In the genomic region with DNA sequence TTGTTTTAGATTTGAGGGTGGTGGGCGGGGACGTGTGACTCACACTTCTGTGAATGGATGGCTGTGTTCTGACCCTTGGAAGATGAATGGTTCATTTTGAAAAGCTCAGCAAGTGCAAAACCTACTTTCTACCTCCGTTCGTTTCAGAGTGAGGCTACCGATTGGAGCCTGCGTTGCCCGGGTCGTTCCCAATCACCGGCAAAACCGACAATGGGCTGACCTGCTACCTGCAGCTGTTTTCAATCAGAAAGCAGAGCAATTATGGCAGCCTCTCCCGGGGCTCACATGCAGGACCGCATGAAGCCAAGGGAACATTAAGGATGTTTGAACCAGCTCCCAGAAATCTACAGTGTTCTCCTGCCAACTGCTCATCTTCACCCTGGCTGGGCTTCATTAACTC, we compare ENCODE assay signal across 10 mouse cellular contexts.
DNase-seq lines count a peak whose midpoint lies in the region; ATAC-seq lines count a peak whose summit lies in the region.
"Had no signal": no experiment of that assay in that cellular context is flagged by ENCODE, and none has a peak within 500 bp of the region (broad histone marks: within the 10 kb centered on the region; RNA-seq: fewer than 3 reads in every experiment).

No protein-coding gene starts in this region.

- no peaks in the 10 kb centered on the region for H3K36me3 ChIP-seq in midbrain, embryonic 14.5 days (ENCODE audit: control insufficient read depth, insufficient read depth, low read length)
- H3K36me3 ChIP-seq in midbrain, embryonic 10.5 days = no peaks in the 10 kb centered on the region
- H3K36me3 ChIP-seq in embryonic facial prominence, embryonic 11.5 days (replicated peaks; ENCODE audit: control insufficient read depth, insufficient read depth, low read depth, low read length) = no peaks in the 10 kb centered on the region
- no peaks in the 10 kb centered on the region for H3K36me3 ChIP-seq in limb, embryonic 13.5 days
- H3K36me3 ChIP-seq in heart, embryonic 11.5 days (ENCODE audit: control insufficient read depth, insufficient read depth, low read length) = no peaks in the 10 kb centered on the region

- H3K9ac ChIP-seq in midbrain, embryonic 14.5 days (replicated peaks; ENCODE audit: low read length) = no peak overlapping the region
- no peak overlapping the region for H3K9ac ChIP-seq in embryonic facial prominence, embryonic 11.5 days (replicated peaks; ENCODE audit: low read length)
- no peak overlapping the region for H3K9ac ChIP-seq in limb, embryonic 13.5 days
- no peak overlapping the region for H3K9ac ChIP-seq in heart, embryonic 11.5 days (ENCODE audit: low read depth, low read length)

- H3K4me2 ChIP-seq in midbrain, embryonic 14.5 days (ENCODE audit: low read length) = no peak overlapping the region
- H3K4me2 ChIP-seq in embryonic facial prominence, embryonic 11.5 days (ENCODE audit: low read depth, low read length) = no peak overlapping the region
- peak overlapping the region; percentile 49 for H3K4me2 ChIP-seq in limb, embryonic 13.5 days (replicated peaks)
- no peak overlapping the region for H3K4me2 ChIP-seq in heart, embryonic 11.5 days

- 89% methylated on average over 12 of the region's 12 CpGs for WGBS in midbrain, embryonic 14.5 days
- 90% methylated on average over 12 of the region's 12 CpGs for WGBS in midbrain, embryonic 10.5 days
- WGBS in embryonic facial prominence, embryonic 11.5 days = 49% methylated on average over 12 of the region's 12 CpGs
- 23% methylated on average over 12 of the region's 12 CpGs for WGBS in limb, embryonic 13.5 days
- WGBS in heart, embryonic 11.5 days (ENCODE audit: insufficient replicate concordance) = 78% methylated on average over 12 of the region's 12 CpGs

- no peak overlapping the region for H3K4me3 ChIP-seq in midbrain, embryonic 14.5 days (replicated peaks; ENCODE audit: low read depth, low read length)
- no peak overlapping the region for H3K4me3 ChIP-seq in midbrain, embryonic 10.5 days
- no peak overlapping the region for H3K4me3 ChIP-seq in embryonic facial prominence, embryonic 11.5 days (ENCODE audit: low read depth, low read length)
- H3K4me3 ChIP-seq in limb, embryonic 13.5 days = no peak overlapping the region; the same call in 1 of the 2 replicates
- no peak overlapping the region for H3K4me3 ChIP-seq in heart, embryonic 11.5 days (ENCODE audit: low read depth, low read length)

- H3K27ac ChIP-seq in midbrain, embryonic 14.5 days (replicated peaks; ENCODE audit: low read depth, low read length) = no peak overlapping the region
- H3K27ac ChIP-seq in midbrain, embryonic 10.5 days (replicated peaks) = no peak overlapping the region
- no peak overlapping the region for H3K27ac ChIP-seq in embryonic facial prominence, embryonic 11.5 days (replicated peaks; ENCODE audit: low read depth, low read length)
- peak overlapping the region; percentile 48; the same call in 1 of the 2 replicates for H3K27ac ChIP-seq in limb, embryonic 13.5 days
- H3K27ac ChIP-seq in heart, embryonic 11.5 days (ENCODE audit: low read depth, low read length) = no peak overlapping the region

- no peak for ATAC-seq in midbrain, embryonic 14.5 days (ENCODE audit: low FRiP score, low TSS enrichment)
- ATAC-seq in embryonic facial prominence, embryonic 11.5 days (replicated peaks; ENCODE audit: insufficient number of reproducible peaks, low FRiP score, low TSS enrichment, low read depth) = no peak
- peak; percentile 44; the same call in 1 of the 2 replicates for ATAC-seq in limb, embryonic 13.5 days (ENCODE audit: low FRiP score, low read depth)
- ATAC-seq in heart, embryonic 11.5 days (replicated peaks; ENCODE audit: insufficient number of reproducible peaks, low FRiP score, low TSS enrichment) = no peak

- H3K4me1 ChIP-seq in midbrain, embryonic 14.5 days (ENCODE audit: control insufficient read depth, insufficient read depth, low read length) = no peaks in the 10 kb centered on the region
- no peaks in the 10 kb centered on the region for H3K4me1 ChIP-seq in midbrain, embryonic 10.5 days
- H3K4me1 ChIP-seq in embryonic facial prominence, embryonic 11.5 days (ENCODE audit: control insufficient read depth, insufficient read depth, low read length) = no peaks in the 10 kb centered on the region
- peaks cover 15% of the 10 kb centered on the region for H3K4me1 ChIP-seq in limb, embryonic 13.5 days
- H3K4me1 ChIP-seq in heart, embryonic 11.5 days (ENCODE audit: control insufficient read depth, insufficient read depth, low read length) = peaks cover 6% of the 10 kb centered on the region; the same call in 1 of the 2 replicates

- no peaks in the 10 kb centered on the region for H3K27me3 ChIP-seq in midbrain, embryonic 14.5 days (ENCODE audit: control insufficient read depth, insufficient read depth, low read length)
- H3K27me3 ChIP-seq in midbrain, embryonic 10.5 days (ENCODE audit: low read depth, poor library complexity, severe bottlenecking) = no peaks in the 10 kb centered on the region
- H3K27me3 ChIP-seq in embryonic facial prominence, embryonic 11.5 days (ENCODE audit: control insufficient read depth, insufficient read depth, low read length) = no peaks in the 10 kb centered on the region
- H3K27me3 ChIP-seq in limb, embryonic 13.5 days = no peaks in the 10 kb centered on the region
- H3K27me3 ChIP-seq in heart, embryonic 11.5 days (ENCODE audit: control insufficient read depth, insufficient read depth, low read length) = no peaks in the 10 kb centered on the region

- peak; percentile 39 for DNase-seq in embryo, embryonic 11 days
- DNase-seq in embryo, embryonic 10.5 days (ENCODE audit: low spot score) = no peak
- peak; percentile 10 for DNase-seq in midbrain, embryonic 14.5 days
- no peak for DNase-seq in midbrain, embryonic 10.5 days (ENCODE audit: low spot score)
- peak; percentile 67 for DNase-seq in embryonic facial prominence, embryonic 11.5 days (ENCODE audit: low spot score)
- no peak for DNase-seq in adrenal gland, adult 8-10 months
- DNase-seq: lung, postnatal 14 days had no signal

- H3K9me3 ChIP-seq in midbrain, embryonic 14.5 days (ENCODE audit: control insufficient read depth, low read length) = no peaks in the 10 kb centered on the region
- H3K9me3 ChIP-seq in midbrain, embryonic 10.5 days (replicated peaks) = 0 out of 2 replicates have a peak, but pooled peaks cover 2% of the 10 kb centered on the region
- no peaks in the 10 kb centered on the region for H3K9me3 ChIP-seq in embryonic facial prominence, embryonic 11.5 days (replicated peaks; ENCODE audit: control insufficient read depth, low read length)
- no peaks in the 10 kb centered on the region for H3K9me3 ChIP-seq in limb, embryonic 13.5 days
- H3K9me3 ChIP-seq in heart, embryonic 11.5 days (replicated peaks; ENCODE audit: control insufficient read depth, low read length) = no peaks in the 10 kb centered on the region
- H3K9me3 ChIP-seq: G1E had no signal

Comparison
In these comparisons a context has a peak if more than half of its experiments do, and no peak if none do; other contexts are left out.
1. DNase-seq: peak in embryo, embryonic 11 days (single experiment), midbrain, embryonic 14.5 days (single experiment) and embryonic facial prominence, embryonic 11.5 days (single experiment); none in embryo, embryonic 10.5 days (single experiment), midbrain, embryonic 10.5 days (single experiment) and adrenal gland, adult 8-10 months (single experiment).